Mouse (Mus musculus) CH12.LX (cell line): ENCODE data around the gene Wdr26. TPM values are rescaled to one million over a fixed set of nuclear protein-coding genes. Genes with fewer than 3 reads are reported as not detected.

ENCODE experiments used
- DNase-seq: peaks from one replicate; pipeline ENCODE4 v3.0.0-alpha.2; 2013; ENCODE audit errors: extremely low read depth
- H3K27ac ChIP-seq: 2 replicates; pipeline ENCODE4 v1.5.1; 2012; ENCODE audit warnings: low read depth, mild to moderate bottlenecking, control low read depth, moderate library complexity; ENCODE audit not compliant: insufficient read depth
- H3K27me3 ChIP-seq: replicated peaks from 2 replicates; pipeline ENCODE3; 2012; ENCODE audit warnings: inconsistent platforms
- H3K36me3 ChIP-seq, 2 experiments: replicated peaks in 1 of 2; 2 replicates each; pipeline versions ENCODE3 to v1.6.1; 2012; ENCODE audit warnings: inconsistent platforms in 1 of 2, low read length in 1 of 2, mild to moderate bottlenecking in 1 of 2, mixed read lengths in 1 of 2, moderate library complexity in 1 of 2; ENCODE audit not compliant: control insufficient read depth in 1 of 2, insufficient read depth in 1 of 2
- H3K4me1 ChIP-seq, 2 experiments: 2 replicates each; pipeline ENCODE4 v1.6.1; 2012; ENCODE audit warnings: inconsistent platforms in 1 of 2, moderate library complexity in 1 of 2; ENCODE audit not compliant: insufficient read depth in 2 of 2, control insufficient read depth in 1 of 2
- H3K4me2 ChIP-seq: 2 replicates; pipeline ENCODE4 v1.6.1; 2012; ENCODE audit warnings: low read depth, mild to moderate bottlenecking, control low read depth; ENCODE audit not compliant: poor library complexity, insufficient read depth, severe bottlenecking
- H3K4me3 ChIP-seq, 3 experiments: fragments of 150-350 bp in 1 of 3; sonication (generic) in 1 of 3; replicated peaks in 1 of 3; 2 replicates each; pipeline versions ENCODE3 to v1.5.1; 2011 to 2012; ENCODE audit warnings: low read depth in 2 of 3, low read length in 2 of 3, mild to moderate bottlenecking in 2 of 3, moderate library complexity in 2 of 3, control low read depth in 1 of 3, improper control_type of control experiment in 1 of 3, inconsistent platforms in 1 of 3, mixed read lengths in 1 of 3; ENCODE audit not compliant: poor library complexity in 1 of 3
- H3K79me2 ChIP-seq: replicated peaks from 2 replicates; pipeline ENCODE4 v1.6.1; 2012; ENCODE audit warnings: mild to moderate bottlenecking, moderate library complexity; ENCODE audit not compliant: control insufficient read depth, poor library complexity, insufficient read depth, severe bottlenecking; ENCODE audit errors: extremely low read depth
- H3K9ac ChIP-seq: 2 replicates; pipeline ENCODE4 v1.6.1; 2012; ENCODE audit warnings: low read depth, mild to moderate bottlenecking, control low read depth, moderate library complexity; ENCODE audit not compliant: insufficient read depth
- H3K9me3 ChIP-seq: replicated peaks from 2 replicates; pipeline ENCODE3; 2012; ENCODE audit warnings: low read length, inconsistent platforms, mixed read lengths
- BHLHE40 ChIP-seq: IDR thresholded peaks from 2 replicates; pipeline ENCODE4 v1.6.1; 2011; ENCODE audit warnings: mild to moderate bottlenecking, low read depth, low read length, improper control_type of control experiment
- CHD2 ChIP-seq: IDR thresholded peaks from 2 replicates; pipeline ENCODE4 v1.6.1; 2011; ENCODE audit warnings: low read length, improper control_type of control experiment
- CTCF ChIP-seq, 2 experiments: IDR thresholded peaks in 1 of 2; conservative IDR thresholded peaks in 1 of 2; 2 replicates each; pipeline ENCODE4 v1.5.1; 2011 to 2012; ENCODE audit warnings: low read depth in 2 of 2, low read length in 2 of 2, improper control_type of control experiment in 1 of 2, inconsistent platforms in 1 of 2, mild to moderate bottlenecking in 1 of 2, moderate library complexity in 1 of 2
- E2F4 ChIP-seq: IDR thresholded peaks from 2 replicates; pipeline ENCODE4 v1.6.1; 2011; ENCODE audit warnings: low read depth, low read length, improper control_type of control experiment; ENCODE audit not compliant: insufficient replicate concordance
- ELF1 ChIP-seq: IDR thresholded peaks from 2 replicates; pipeline ENCODE4 v1.6.1; 2014; ENCODE audit warnings: low read depth, mild to moderate bottlenecking, inconsistent platforms, low read length, improper control_type of control experiment
- EP300 ChIP-seq: IDR thresholded peaks from 2 replicates; pipeline ENCODE4 v1.6.1; 2011; ENCODE audit warnings: low read length, improper control_type of control experiment
- GABPA ChIP-seq: IDR thresholded peaks from 2 replicates; pipeline ENCODE4 v1.6.1; 2012; ENCODE audit warnings: low read depth, low read length, improper control_type of control experiment, inconsistent platforms; ENCODE audit not compliant: insufficient replicate concordance
- HCFC1 ChIP-seq: IDR thresholded peaks from 2 replicates; pipeline ENCODE4 v1.6.1; 2012; ENCODE audit warnings: low read depth, mild to moderate bottlenecking, inconsistent platforms, low read length, improper control_type of control experiment
- KAT2A ChIP-seq: IDR thresholded peaks from 2 replicates; pipeline ENCODE4 v1.6.1; 2012; ENCODE audit warnings: low read length, improper control_type of control experiment, inconsistent platforms; ENCODE audit not compliant: insufficient replicate concordance
- MAFK ChIP-seq: IDR thresholded peaks from 2 replicates; pipeline ENCODE4 v1.6.1; 2011; ENCODE audit warnings: low read length, improper control_type of control experiment; ENCODE audit not compliant: insufficient replicate concordance
- MAX ChIP-seq: IDR thresholded peaks from 2 replicates; pipeline ENCODE4 v1.6.1; 2011; ENCODE audit warnings: low read length, improper control_type of control experiment
- MAZ ChIP-seq: IDR thresholded peaks from 2 replicates; pipeline ENCODE4 v1.6.1; 2012; ENCODE audit warnings: low read depth, mild to moderate bottlenecking, inconsistent platforms, low read length, improper control_type of control experiment, moderate library complexity
- MXI1 ChIP-seq: IDR thresholded peaks from 2 replicates; pipeline ENCODE4 v1.6.1; 2011; ENCODE audit warnings: mild to moderate bottlenecking, low read depth, low read length, improper control_type of control experiment
- MYC ChIP-seq: IDR thresholded peaks from 2 replicates; pipeline ENCODE4 v1.6.1; 2011; ENCODE audit warnings: low read depth, mild to moderate bottlenecking, improper control_type of control experiment, low read length
- NELFE ChIP-seq: IDR thresholded peaks from 2 replicates; pipeline ENCODE4 v1.6.1; 2011; ENCODE audit warnings: low read depth, low read length, improper control_type of control experiment
- NRF1 ChIP-seq: IDR thresholded peaks from 2 replicates; pipeline ENCODE4 v1.6.1; 2014; ENCODE audit warnings: low read depth, mild to moderate bottlenecking, inconsistent platforms, low read length, improper control_type of control experiment, moderate library complexity
- POLR2A ChIP-seq: IDR thresholded peaks from 2 replicates; pipeline ENCODE4 v1.6.1; 2011; ENCODE audit warnings: low read depth, mild to moderate bottlenecking, improper control_type of control experiment, low read length
- POLR2AphosphoS2 ChIP-seq: IDR thresholded peaks from 2 replicates; pipeline ENCODE4 v1.6.1; 2011; ENCODE audit warnings: low read depth, low read length, improper control_type of control experiment
- RAD21 ChIP-seq: IDR thresholded peaks from 2 replicates; pipeline ENCODE4 v1.6.1; 2011; ENCODE audit warnings: low read depth, mild to moderate bottlenecking, low read length, improper control_type of control experiment, moderate library complexity
- SIN3A ChIP-seq: IDR thresholded peaks from 2 replicates; pipeline ENCODE4 v1.6.1; 2012; ENCODE audit warnings: low read length, improper control_type of control experiment, inconsistent platforms
- TCF12 ChIP-seq: IDR thresholded peaks from 2 replicates; pipeline ENCODE4 v1.6.1; 2014; ENCODE audit warnings: low read depth, mild to moderate bottlenecking, inconsistent platforms, low read length, improper control_type of control experiment
- USF1 ChIP-seq: IDR thresholded peaks from 2 replicates; pipeline ENCODE4 v1.6.1; 2014; ENCODE audit warnings: low read depth, mild to moderate bottlenecking, inconsistent platforms, low read length, improper control_type of control experiment
- ZKSCAN1 ChIP-seq: IDR thresholded peaks from 2 replicates; pipeline ENCODE4 v1.6.1; 2012; ENCODE audit warnings: low read depth, inconsistent platforms, low read length, improper control_type of control experiment, borderline replicate concordance
- ZMIZ1 ChIP-seq: IDR thresholded peaks from 2 replicates; pipeline ENCODE4 v1.6.1; 2012; ENCODE audit warnings: low read depth, mild to moderate bottlenecking, inconsistent platforms, low read length, improper control_type of control experiment
- dilution Hi-C: fragments of 300-500 bp; cut with MboI; formaldehyde crosslinking; loops from 2 replicates; pipeline ENCODE4 v1.14.3; 2020; ENCODE audit warnings: low sequenced_read_pairs; ENCODE audit not compliant: extremely low pct_unique_long_range_greater_than_20kb, extremely low pct_ligation_motif_present
- in situ Hi-C: fragments of 300-500 bp; cut with MboI; formaldehyde crosslinking; loops from 3 replicates; pipeline ENCODE4 v1.14.3; 2019; ENCODE audit warnings: low sequenced_read_pairs, low pct_ligation_motif_present, low pct_unique_long_range_greater_than_20kb, mixed read lengths
- polyA plus RNA-seq: library from polyadenylated mRNA; unstranded; fragments of >175 nt; gene quantifications from 2 replicates; pipeline ENCODE4 v1.2.1, GENCODE M21; 2012; ENCODE audit warnings: low read depth; ENCODE audit not compliant: insufficient read length
- total RNA-seq, 2 experiments: library from RNA; depleted of rRNA; stranded (reverse); fragments of 300-350 nt in 1 of 2; fragments of >200 nt in 1 of 2; gene quantifications; 2 replicates each; pipeline ENCODE4 v1.2.3; 2012 to 2014

The Wdr26 gene
- total and polyA plus RNA-seq, 3 experiments = 32.4 to 65.0 (median 34.2) TPM

DNA sequence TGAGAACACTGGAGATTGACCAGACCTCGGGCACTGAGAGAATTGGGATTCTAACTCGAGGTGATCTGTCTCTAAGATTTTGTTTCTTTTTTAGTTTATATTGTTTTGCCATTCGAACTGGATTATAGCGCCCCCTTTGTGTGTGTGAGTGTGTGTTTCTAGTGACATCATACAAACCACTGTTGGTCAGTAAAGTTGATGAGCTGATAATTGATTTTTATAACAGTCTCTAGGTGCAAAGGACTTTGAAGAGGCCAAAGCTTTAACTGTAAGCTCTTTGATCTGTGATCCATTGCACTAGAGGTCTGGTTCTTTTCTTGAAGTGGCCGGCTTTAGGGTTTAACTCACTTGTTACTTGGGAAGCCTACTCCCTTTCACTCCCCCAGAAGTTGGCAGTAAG is 47.3 kb upstream of the Wdr26 start:
- Histone ChIP-seq H3K9ac (no peak overlapping the region), H3K4me1 (peaks cover 31 to 65% of the 10 kb centered on the region in 2 experiments), H3K27ac (peak overlapping the region; percentile 95; the same call in 1 of the 2 replicates), H3K79me2 (no peaks in the 10 kb centered on the region), H3K4me3 (no peak overlapping the region), H3K4me2 (no peak overlapping the region), H3K9me3 (peaks cover 2% of the 10 kb centered on the region), H3K36me3 (no peaks in the 10 kb centered on the region), H3K27me3 (no peaks in the 10 kb centered on the region)
- TF ChIP-seq CTCF (conservative IDR thresholded peaks at IDR 0.05 in 1 of 2, IDR thresholded peaks at IDR 0.05 in 1 of 2; ENCODE audit: low read depth in 2 of 2, low read length in 2 of 2) = peak in 1 of 2 experiments; percentile 45; a peak in 2 of 4 replicates
- no peak for TF ChIP-seq CHD2
- TF ChIP-seq ELF1 = no peak
- no peak for TF ChIP-seq MAFK
- TF ChIP-seq MAZ = 0 out of 2 replicates have a peak, but pooled peaks have one; percentile 10
- DNase-seq = no peak
- in situ Hi-C loops (no loop called here), dilution Hi-C loops (no loop called here)

DNA sequence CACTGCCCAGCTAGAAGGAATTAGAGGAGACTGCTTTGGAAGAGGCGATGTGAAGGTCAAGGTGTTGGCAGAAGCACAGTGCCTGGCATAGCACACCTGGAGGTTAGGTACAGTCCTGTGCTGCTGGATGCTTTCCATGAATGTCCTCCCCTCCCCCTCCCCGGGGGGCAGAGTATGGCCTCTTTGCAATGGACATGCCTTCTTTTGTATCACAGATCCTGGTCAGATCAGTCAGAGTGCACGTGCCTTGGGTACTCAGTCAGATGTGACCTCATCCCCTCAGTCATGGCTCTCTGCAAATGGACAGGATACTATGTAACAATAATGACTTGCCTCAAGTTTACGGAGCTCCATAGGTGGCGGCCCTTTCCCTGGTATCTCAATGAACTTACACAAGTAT is 46.8 kb upstream of the Wdr26 start:
- dilution Hi-C loops (no loop called here), in situ Hi-C loops (no loop called here)
- Histone ChIP-seq H3K36me3 (no peaks in the 10 kb centered on the region), H3K9me3 (peaks cover 2% of the 10 kb centered on the region), H3K4me2 (peak overlapping the region; percentile 89; the same call in 1 of the 2 replicates), H3K27ac (peak overlapping the region; percentile 95), H3K4me1 (peaks cover 31 to 65% of the 10 kb centered on the region in 2 experiments), H3K9ac (no peak overlapping the region), H3K27me3 (no peaks in the 10 kb centered on the region), H3K4me3 (peak overlapping the region in 1 of 3 experiments; percentile 1), H3K79me2 (no peaks in the 10 kb centered on the region)
- peak; percentile 82 for TF ChIP-seq BHLHE40
- no peak for TF ChIP-seq CHD2
- no peak for DNase-seq

- Histone ChIP-seq H3K27ac (peak overlapping the region; percentile 95), H3K4me3 (peak overlapping the region; percentile 42 to 62 (median 51)), H3K9ac (peak overlapping the region; percentile 66), H3K9me3 (no peaks in the 10 kb centered on the region), H3K4me1 (peaks cover 31 to 65% of the 10 kb centered on the region in 2 experiments), H3K36me3 (no peaks in the 10 kb centered on the region), H3K4me2 (peak overlapping the region; percentile 89), H3K27me3 (no peaks in the 10 kb centered on the region), H3K79me2 (no peaks in the 10 kb centered on the region)
- in situ Hi-C loops = no loop called here
- dilution Hi-C loops = no loop called here
- peak; percentile 60 for DNase-seq
- TF ChIP-seq MAX (no peak), SIN3A (0 out of 2 replicates have a peak, but pooled peaks have one; percentile 22), USF1 (no peak), NRF1 (no peak), HCFC1 (no peak), EP300 (peak; percentile 52; the same call in 1 of the 2 replicates), POLR2AphosphoS2 (no peak), MAZ (0 out of 2 replicates have a peak, but pooled peaks have one; percentile 75), KAT2A (no peak), TCF12 (0 out of 2 replicates have a peak, but pooled peaks have one; percentile 23), ZKSCAN1 (no peak), RAD21 (no peak), MXI1 (no peak), CHD2 (peak; percentile 55; the same call in 1 of the 2 replicates), POLR2A (no peak; the same call in 1 of the 2 replicates), MYC (no peak), ZMIZ1 (no peak), NELFE (no peak), GABPA (no peak), E2F4 (no peak)
Measured at GRCm38 (mm10) chr1:181257585-181258555, 46.1 kb upstream of the Wdr26 start.
